Mouse (Mus musculus): ENCODE results near the gene Fbxw8. TPM values are rescaled to one million over a fixed set of nuclear protein-coding genes. Genes with fewer than 3 reads are reported as not detected.
A peak's percentile ranks its signal among the peaks of the same experiment; 100 is the strongest.

The Fbxw8 gene
- polyA plus RNA-seq, 1 experiment from 2014 or later: 14.0 TPM

DNA sequence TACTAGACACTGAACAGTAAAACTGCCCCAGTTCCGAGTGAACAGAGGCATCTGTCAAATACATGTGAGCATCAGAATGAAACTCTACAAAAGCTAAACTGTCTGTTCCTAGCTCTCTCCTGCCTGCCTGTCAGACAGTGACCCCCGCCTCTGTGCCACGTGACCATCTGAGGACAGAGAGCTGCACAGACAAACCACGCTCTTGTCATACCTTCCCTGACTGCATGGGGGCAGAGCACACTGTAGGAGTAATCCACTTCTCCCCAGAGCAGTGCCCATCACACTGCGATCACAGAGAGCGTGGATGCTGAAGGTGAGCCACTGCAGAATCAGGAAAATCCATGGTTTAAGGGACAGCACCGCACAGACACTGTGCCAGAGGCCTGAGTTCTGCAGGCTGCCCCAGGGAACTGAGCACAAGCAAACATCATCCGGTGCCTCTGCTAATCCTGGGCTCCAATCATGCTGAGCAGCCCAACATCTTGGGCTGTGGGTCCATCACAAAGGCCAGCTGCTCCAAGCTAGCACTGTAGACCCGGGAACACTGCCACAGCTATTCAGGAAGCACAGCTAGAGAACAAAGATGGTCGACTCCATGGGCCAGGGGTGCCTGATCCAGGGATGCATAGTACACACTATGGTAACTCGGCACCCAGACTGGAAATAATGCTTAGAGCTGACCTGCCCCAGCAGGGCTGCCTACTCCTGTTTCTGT is 61.8 kb downstream of the Fbxw8 start:
- Histone ChIP-seq H3K9ac (ENCODE audit: low read length) (no peak overlapping the region), H3K36me3 (ENCODE audit: control insufficient read depth, insufficient read depth, low read length) (peaks cover 20% of the 10 kb centered on the region), H3K4me1 (replicated peaks; ENCODE audit: control insufficient read depth, insufficient read depth) (no peaks in the 10 kb centered on the region), H3K27me3 (ENCODE audit: control insufficient read depth, insufficient read depth, low read length) (no peaks in the 10 kb centered on the region), H3K4me3 (ENCODE audit: low read depth, low read length) (no peak overlapping the region), H3K4me2 (replicated peaks; ENCODE audit: low read depth) (no peak overlapping the region), H3K27ac (replicated peaks) (no peak overlapping the region), H3K9me3 (ENCODE audit: control insufficient read depth, low read length) (no peaks in the 10 kb centered on the region)
- DNase-seq (ENCODE audit: low spot score): no peak
- no peak for ATAC-seq (ENCODE audit: low FRiP score, low TSS enrichment)
- TF ChIP-seq EP300 (optimal IDR thresholded peaks at IDR 0.05) (no peak), CTCF (IDR thresholded peaks at IDR 0.05; ENCODE audit: low read depth) (peak; percentile 36; the same call in 1 of the 2 replicates)
- WGBS: 78% methylated on average over 11 of the region's 11 CpGs

DNA sequence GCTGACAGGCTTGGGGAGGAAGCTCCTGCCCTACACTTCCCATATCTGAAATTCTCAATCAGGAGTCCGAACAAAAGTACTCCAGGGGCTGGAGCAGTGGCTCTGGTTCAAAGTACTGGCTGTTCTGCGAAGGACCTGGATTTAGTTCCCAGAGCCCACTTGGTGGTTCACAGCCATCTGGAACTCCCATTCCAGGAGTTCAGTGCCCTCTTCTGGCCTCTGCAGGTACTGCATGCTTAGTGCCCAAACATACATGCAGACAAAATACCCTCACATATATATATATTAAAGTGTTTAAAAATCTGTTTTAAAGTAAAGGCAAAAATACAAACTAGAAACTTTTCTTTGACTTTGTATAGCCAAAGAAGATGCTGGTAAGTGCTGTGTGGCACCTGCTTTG is 64.4 kb downstream of the Fbxw8 start:
- DNase-seq (ENCODE audit: low spot score): no peak
- H3K27me3 ChIP-seq (ENCODE audit: control insufficient read depth, insufficient read depth, low read length): no peaks in the 10 kb centered on the region
- 92% methylated on average over 2 of the region's 2 CpGs for WGBS
- H3K36me3 ChIP-seq (ENCODE audit: control insufficient read depth, insufficient read depth, low read length): peaks cover 20% of the 10 kb centered on the region
- no peak overlapping the region for H3K27ac ChIP-seq (replicated peaks)
- no peak for ATAC-seq (ENCODE audit: low FRiP score, low TSS enrichment)
- no peak overlapping the region for H3K4me2 ChIP-seq (replicated peaks; ENCODE audit: low read depth)
- no peaks in the 10 kb centered on the region for H3K9me3 ChIP-seq (ENCODE audit: control insufficient read depth, low read length)
- no peak overlapping the region for H3K9ac ChIP-seq (ENCODE audit: low read length)
- TF ChIP-seq CTCF (IDR thresholded peaks at IDR 0.05; ENCODE audit: low read depth) (peak; percentile 66), EP300 (optimal IDR thresholded peaks at IDR 0.05) (no peak)
- peaks cover 2% of the 10 kb centered on the region; the same call in 1 of the 2 replicates for H3K4me1 ChIP-seq (replicated peaks; ENCODE audit: control insufficient read depth, insufficient read depth)
- no peak overlapping the region for H3K4me3 ChIP-seq (ENCODE audit: low read depth, low read length)

DNA sequence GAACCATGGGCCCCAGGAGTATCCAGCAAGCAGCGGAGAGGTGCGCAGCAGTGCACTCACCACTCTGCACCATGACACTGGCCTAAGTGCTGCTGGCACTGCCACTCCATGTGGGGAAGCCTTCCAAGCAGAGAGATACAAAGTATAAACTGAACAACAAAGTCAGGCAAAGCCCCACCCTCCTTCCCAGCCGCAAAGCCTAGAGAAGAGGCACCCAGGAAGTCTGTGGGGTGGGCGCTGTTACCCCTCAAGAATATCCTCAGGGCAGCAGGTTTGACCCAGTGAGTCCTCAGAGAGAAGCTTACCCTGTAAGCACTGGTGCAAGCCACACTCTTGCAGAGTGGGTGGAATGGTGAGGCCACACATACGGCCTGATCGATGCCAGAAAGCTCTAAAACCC is 65.2 kb downstream of the Fbxw8 start:
- H3K9me3 ChIP-seq (ENCODE audit: control insufficient read depth, low read length): no peaks in the 10 kb centered on the region
- DNase-seq (ENCODE audit: low spot score) (no peak), ATAC-seq (ENCODE audit: low FRiP score, low TSS enrichment) (no peak)
- TF ChIP-seq CTCF (IDR thresholded peaks at IDR 0.05; ENCODE audit: low read depth): no peak
- TF ChIP-seq EP300 (optimal IDR thresholded peaks at IDR 0.05): no peak
- H3K4me3 ChIP-seq (ENCODE audit: low read depth, low read length): no peak overlapping the region
- H3K9ac ChIP-seq (ENCODE audit: low read length): no peak overlapping the region
- WGBS: 94% methylated on average over 6 of the region's 6 CpGs
- H3K27ac ChIP-seq (replicated peaks): no peak overlapping the region; the same call in 1 of the 2 replicates
- no peaks in the 10 kb centered on the region for H3K27me3 ChIP-seq (ENCODE audit: control insufficient read depth, insufficient read depth, low read length)
- H3K4me2 ChIP-seq (replicated peaks; ENCODE audit: low read depth): no peak overlapping the region
- H3K36me3 ChIP-seq (ENCODE audit: control insufficient read depth, insufficient read depth, low read length): peaks cover 20% of the 10 kb centered on the region
- H3K4me1 ChIP-seq (replicated peaks; ENCODE audit: control insufficient read depth, insufficient read depth): peaks cover 2% of the 10 kb centered on the region; the same call in 1 of the 2 replicates

DNA sequence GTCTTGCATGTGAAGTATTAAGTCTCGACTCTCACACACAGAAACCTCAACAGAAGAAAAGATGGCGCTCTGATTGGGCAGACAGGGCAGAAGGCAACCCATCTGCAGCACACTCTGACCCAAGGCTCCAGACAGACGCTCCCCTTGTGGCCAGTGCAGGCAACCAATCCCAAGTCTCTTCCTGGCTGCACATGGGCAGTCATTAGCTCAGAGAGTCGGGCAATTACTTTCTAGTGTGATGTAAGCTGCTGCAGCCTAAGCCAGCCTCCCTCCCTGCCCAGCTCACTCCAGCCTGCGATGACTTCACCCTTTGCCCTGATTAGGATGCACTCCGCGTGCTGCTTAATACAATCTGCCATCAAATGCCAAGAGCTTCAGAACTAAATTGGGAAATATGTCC is 66.2 kb downstream of the Fbxw8 start:
- Histone ChIP-seq H3K4me3 (ENCODE audit: low read depth, low read length) (no peak overlapping the region), H3K9ac (ENCODE audit: low read length) (no peak overlapping the region), H3K36me3 (ENCODE audit: control insufficient read depth, insufficient read depth, low read length) (peaks cover 20% of the 10 kb centered on the region), H3K4me1 (replicated peaks; ENCODE audit: control insufficient read depth, insufficient read depth) (peaks cover 6% of the 10 kb centered on the region; the same call in 1 of the 2 replicates), H3K9me3 (ENCODE audit: control insufficient read depth, low read length) (no peaks in the 10 kb centered on the region), H3K27ac (replicated peaks) (no peak overlapping the region; the same call in 1 of the 2 replicates), H3K27me3 (ENCODE audit: control insufficient read depth, insufficient read depth, low read length) (no peaks in the 10 kb centered on the region), H3K4me2 (replicated peaks; ENCODE audit: low read depth) (no peak overlapping the region)
- WGBS: 61% methylated on average over 7 of the region's 7 CpGs
- ATAC-seq (ENCODE audit: low FRiP score, low TSS enrichment): peak; percentile 77
- DNase-seq (ENCODE audit: low spot score): peak; percentile 33
- peak; percentile 49 for TF ChIP-seq CTCF (IDR thresholded peaks at IDR 0.05; ENCODE audit: low read depth)
- TF ChIP-seq EP300 (optimal IDR thresholded peaks at IDR 0.05): no peak

DNA sequence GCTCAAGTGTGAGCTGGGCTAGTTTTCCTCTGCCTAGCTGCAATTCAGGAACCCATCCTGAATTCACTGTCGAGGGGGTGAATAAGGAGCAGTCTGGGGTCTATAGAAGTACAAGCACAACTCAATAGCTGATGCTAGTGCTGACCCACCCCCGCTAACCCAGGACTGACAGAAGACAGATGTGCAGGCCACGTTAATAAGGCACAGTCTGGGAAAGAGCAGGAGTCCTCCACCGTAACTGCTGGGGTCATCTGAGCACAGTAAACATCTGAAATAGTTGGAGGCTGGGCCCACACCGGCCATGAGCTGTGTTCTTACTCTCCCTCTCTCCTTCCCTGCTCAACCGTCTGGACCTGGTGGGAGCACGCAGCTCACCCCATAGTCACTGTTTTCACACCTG is 68.3 kb downstream of the Fbxw8 start:
- peaks cover 6% of the 10 kb centered on the region; the same call in 1 of the 2 replicates for H3K4me1 ChIP-seq (replicated peaks; ENCODE audit: control insufficient read depth, insufficient read depth)
- WGBS: 33% methylated on average over 7 of the region's 7 CpGs
- no peak overlapping the region for H3K4me3 ChIP-seq (ENCODE audit: low read depth, low read length)
- H3K27me3 ChIP-seq (ENCODE audit: control insufficient read depth, insufficient read depth, low read length): no peaks in the 10 kb centered on the region
- H3K27ac ChIP-seq (replicated peaks): no peak overlapping the region
- DNase-seq (ENCODE audit: low spot score) (no peak), ATAC-seq (ENCODE audit: low FRiP score, low TSS enrichment) (no peak)
- no peaks in the 10 kb centered on the region for H3K9me3 ChIP-seq (ENCODE audit: control insufficient read depth, low read length)
- peaks cover 7% of the 10 kb centered on the region for H3K36me3 ChIP-seq (ENCODE audit: control insufficient read depth, insufficient read depth, low read length)
- TF ChIP-seq EP300 (optimal IDR thresholded peaks at IDR 0.05) (no peak), CTCF (IDR thresholded peaks at IDR 0.05; ENCODE audit: low read depth) (no peak)
- H3K4me2 ChIP-seq (replicated peaks; ENCODE audit: low read depth): no peak overlapping the region
- no peak overlapping the region for H3K9ac ChIP-seq (ENCODE audit: low read length)

DNA sequence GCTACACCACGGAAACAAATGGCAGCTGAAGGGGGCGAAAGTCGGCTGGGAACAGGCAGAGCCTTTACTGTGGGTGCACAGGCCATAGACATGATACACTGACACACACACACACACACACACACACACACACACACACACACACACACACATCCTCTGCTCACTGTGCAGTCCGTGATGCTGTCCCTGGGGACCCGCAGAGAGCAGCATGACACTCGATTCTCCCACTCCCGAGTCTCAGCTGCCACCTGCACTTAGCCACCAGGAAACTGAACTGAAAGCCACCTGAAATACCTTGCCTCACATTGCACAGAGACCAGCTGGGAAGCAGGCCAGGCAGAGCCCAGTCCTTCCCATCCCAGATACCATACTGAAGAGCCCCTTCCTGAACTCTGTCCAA is 70.0 kb downstream of the Fbxw8 start:
- TF ChIP-seq CTCF (IDR thresholded peaks at IDR 0.05; ENCODE audit: low read depth) (no peak), EP300 (optimal IDR thresholded peaks at IDR 0.05) (no peak)
- WGBS: 74% methylated on average over 6 of the region's 7 CpGs
- peaks cover 6% of the 10 kb centered on the region; the same call in 1 of the 2 replicates for H3K4me1 ChIP-seq (replicated peaks; ENCODE audit: control insufficient read depth, insufficient read depth)

More for the DNA sequence above, 70.0 kb downstream of the Fbxw8 start:
- H3K4me3 ChIP-seq (ENCODE audit: low read depth, low read length): no peak overlapping the region
- no peak overlapping the region for H3K4me2 ChIP-seq (replicated peaks; ENCODE audit: low read depth)
- H3K27ac ChIP-seq (replicated peaks): no peak overlapping the region
- no peaks in the 10 kb centered on the region for H3K27me3 ChIP-seq (ENCODE audit: control insufficient read depth, insufficient read depth, low read length)
- ATAC-seq (ENCODE audit: low FRiP score, low TSS enrichment) (no peak), DNase-seq (ENCODE audit: low spot score) (no peak)
- peaks cover 4% of the 10 kb centered on the region; the same call in 1 of the 2 replicates for H3K36me3 ChIP-seq (ENCODE audit: control insufficient read depth, insufficient read depth, low read length)
- no peak overlapping the region for H3K9ac ChIP-seq (ENCODE audit: low read length)
- no peaks in the 10 kb centered on the region for H3K9me3 ChIP-seq (ENCODE audit: control insufficient read depth, low read length)

All from stomach, postnatal 0 days (tissue).